Mouse (Mus musculus) bone marrow macrophage, adult 2 months (primary cell): ENCODE measurements around the gene Lcmt1.

Source experiments
- CTCF ChIP-seq: IDR thresholded peaks from 2 replicates; pipeline ENCODE4 v1.5.1; 2012; ENCODE audit warnings: low read depth, mild to moderate bottlenecking, low read length, moderate library complexity
- POLR2A ChIP-seq: IDR thresholded peaks from 2 replicates; pipeline ENCODE4 v1.6.1; 2012; ENCODE audit warnings: mild to moderate bottlenecking, low read depth, low read length, borderline replicate concordance

DNA sequence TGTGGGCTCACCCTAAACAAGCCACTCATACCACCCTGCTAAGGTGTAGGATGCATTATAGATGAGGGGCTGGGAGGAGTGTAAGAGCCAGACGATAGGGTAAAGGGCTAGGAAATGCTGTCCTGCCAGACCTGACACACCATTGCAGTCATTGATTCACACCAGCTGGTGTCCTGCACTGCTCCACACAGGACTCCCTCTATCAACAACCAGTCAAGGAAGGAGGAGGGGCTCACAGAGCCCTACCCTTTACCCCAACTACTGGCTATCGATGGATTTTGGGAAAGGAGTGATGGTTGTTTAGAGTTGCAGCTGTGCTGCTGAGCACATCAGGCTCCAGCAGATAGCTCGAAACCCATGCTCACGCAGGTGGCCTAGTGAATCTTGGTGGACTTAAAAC lies 47.2 kb downstream of the Lcmt1 start:
- TF ChIP-seq CTCF (no peak), POLR2A (no peak)
